Mouse (Mus musculus) layer of hippocampus, postnatal 36 days (tissue): ENCODE data around the gene Chchd3. TPM values are rescaled to one million over a fixed set of nuclear protein-coding genes. Genes with fewer than 3 reads are reported as not detected.

ENCODE experiments used
- DNase-seq, 2 experiments: peaks; one replicate each; pipeline ENCODE4 v3.0.0; 2022
- total RNA-seq, 2 experiments: library from RNA; stranded (reverse); gene quantifications; 2 replicates each; pipeline ENCODE4 v1.2.3; 2021

The Chchd3 gene
- total RNA-seq, 2 experiments from 2014 or later, result 90.7 to 104 TPM

DNA sequence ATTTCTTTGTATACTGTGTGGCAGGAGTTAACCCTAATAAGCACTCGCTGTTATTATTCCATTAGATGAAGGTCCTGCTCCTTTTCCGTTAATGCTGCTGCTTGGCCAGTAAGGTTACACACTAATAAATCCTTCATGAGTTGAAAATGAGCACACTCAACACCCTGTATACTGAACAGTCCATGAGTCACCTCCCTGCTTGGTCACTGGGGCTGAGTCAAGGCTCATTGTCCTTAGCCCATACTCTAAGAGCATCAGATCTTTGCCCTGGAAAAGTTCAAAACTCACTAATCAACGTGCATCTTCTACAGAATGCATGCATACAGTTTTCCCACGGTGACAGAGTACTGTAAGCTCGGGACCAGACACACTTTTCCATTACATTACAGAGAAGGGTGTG lies 124.5 kb downstream of the Chchd3 start:
- DNase-seq, result no peak

DNA sequence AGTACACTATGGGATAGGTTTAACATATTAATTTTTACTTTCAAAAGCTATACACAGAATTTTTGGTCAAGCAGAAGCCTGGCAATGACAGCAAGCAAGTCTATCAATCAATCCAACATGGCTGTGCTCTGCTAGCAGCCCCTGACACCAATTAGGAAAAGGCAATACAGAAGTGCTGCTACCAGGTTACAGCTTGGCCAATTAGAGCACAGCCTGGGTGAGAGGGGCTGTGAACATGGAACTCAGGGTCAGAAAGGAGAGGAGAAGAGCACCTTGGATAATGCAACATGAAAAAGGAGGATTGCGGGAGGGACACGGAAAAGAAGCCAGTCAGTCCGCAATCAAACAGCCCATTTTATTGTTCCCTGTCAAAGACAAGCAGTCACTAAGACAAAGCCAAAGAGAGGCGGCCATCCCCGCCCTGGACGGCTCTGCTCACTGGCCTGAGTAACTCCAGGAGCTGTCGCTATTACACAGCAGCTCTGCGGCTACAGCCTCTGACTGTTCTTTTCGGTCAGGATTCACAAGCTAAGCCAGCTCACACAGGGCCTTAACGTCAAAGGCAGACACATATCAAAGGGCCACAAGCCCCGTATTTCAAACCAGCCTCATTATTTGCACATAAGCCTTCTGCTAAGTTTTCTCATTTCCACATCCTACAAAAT lies 128.8 kb downstream of the Chchd3 start:
- no peak for DNase-seq

DNA sequence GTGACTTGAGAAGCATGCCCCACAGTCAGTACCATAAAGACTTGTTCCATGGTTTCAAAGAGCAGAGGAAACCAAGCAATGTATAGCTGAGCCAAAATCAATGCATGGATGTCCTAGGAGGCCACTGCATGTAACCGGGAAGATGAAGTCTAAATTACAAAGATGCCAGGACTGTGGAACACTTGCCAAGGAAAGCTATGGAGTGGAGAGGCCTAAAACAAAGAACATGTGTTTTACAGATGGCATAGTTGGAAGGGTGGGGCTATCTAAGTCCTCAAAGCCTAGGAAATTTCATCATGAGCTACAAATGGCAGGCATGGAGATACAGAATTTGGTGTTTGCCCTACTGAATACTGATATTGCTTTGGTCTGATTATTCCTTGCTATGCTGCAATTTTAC lies 137.7 kb downstream of the Chchd3 start:
- DNase-seq, result no peak

DNA sequence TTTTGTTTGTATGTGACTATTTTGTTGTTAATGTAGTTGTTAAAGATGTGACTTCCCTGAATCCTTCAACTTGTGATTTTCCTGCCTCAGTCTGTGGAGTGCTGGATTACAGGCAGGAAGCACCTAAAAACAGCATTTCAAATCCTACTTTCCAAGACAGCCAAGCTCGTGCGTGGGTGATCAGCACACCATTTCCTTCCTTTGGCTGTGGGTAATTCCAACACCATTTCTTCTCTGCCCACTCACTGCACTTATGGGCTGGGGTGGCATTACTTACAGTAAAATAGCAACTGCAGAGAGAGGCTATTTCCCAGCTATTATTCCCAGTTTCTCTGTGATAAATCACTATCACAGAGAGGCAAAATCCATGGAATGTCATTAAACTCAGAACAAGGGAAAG lies 140.0 kb downstream of the Chchd3 start:
- no peak for DNase-seq

DNA sequence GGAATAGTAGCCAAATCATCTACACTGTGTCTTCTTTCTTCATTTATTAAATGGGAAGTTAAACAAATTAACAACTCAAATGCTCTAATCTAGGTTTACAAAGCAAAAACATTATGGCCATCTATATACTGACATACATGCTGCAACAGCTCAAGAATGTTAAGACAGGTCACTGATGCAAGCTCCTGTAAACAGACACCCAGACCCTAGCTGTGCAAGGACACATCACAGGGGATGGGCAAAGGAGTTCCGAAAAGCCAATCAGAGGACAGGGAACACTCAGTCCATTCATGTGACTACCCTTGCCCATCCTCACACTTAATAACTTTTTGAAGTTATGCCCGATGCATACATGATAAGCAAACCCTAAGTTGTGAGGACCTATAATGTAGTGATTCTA lies 149.4 kb downstream of the Chchd3 start:
- no peak for DNase-seq

DNA sequence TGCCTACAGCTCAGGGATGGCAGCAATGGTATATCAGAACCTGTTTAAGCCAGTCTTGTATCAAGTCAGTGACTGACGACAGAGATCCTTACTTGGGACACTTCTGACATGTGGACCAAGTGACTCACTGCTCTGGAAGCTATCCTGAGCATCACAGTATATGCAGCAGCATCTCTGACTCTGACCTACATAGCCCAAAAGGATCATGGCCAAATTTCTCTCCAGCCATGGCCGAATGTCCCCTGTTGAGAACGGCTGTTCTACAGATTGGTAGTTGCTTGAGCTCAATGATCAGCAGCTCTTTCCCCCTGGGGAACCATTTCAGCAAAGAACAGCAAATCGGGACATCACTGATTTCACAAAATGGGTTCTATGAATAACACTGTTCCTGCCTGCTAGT lies 161.0 kb downstream of the Chchd3 start:
- DNase-seq, result no peak

DNA sequence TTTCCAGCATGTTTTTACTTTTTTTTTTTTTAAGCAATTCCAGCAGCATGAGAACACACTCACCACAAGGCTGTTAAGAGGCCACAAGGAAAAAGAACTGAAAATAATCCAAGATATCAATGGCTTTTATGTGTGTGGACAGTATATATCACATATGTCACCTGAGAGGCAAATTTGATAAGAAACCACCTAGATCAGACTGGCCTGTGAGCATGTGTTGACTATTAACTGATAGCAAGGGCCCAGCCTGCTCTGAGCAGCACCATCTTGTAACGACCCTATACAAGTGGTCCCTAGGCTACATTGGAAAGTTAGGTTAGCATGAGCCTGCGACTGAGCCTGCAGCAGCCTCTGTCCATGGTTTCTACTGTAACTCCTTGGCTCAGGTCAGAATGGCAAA lies 166.0 kb downstream of the Chchd3 start:
- no peak for DNase-seq

DNA sequence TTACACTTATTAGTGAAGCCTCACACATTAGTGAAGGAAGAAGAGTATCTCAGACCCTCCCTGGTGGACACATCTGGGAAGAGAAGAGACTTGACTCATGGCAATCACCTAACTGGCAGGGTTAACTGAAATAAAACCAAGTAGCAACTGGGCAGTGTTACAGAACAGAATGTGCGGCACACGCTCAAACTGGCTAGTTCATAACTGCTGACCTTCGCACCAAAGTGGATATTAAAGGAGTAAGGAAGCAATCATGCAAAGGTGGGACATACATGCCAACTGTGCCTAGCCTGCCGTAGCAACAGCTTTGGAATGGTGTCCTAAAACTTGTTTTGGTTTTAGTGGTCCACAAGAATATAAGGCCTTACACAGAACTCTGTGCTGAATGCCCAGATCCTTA lies 169.3 kb downstream of the Chchd3 start:
- DNase-seq, result no peak

DNA sequence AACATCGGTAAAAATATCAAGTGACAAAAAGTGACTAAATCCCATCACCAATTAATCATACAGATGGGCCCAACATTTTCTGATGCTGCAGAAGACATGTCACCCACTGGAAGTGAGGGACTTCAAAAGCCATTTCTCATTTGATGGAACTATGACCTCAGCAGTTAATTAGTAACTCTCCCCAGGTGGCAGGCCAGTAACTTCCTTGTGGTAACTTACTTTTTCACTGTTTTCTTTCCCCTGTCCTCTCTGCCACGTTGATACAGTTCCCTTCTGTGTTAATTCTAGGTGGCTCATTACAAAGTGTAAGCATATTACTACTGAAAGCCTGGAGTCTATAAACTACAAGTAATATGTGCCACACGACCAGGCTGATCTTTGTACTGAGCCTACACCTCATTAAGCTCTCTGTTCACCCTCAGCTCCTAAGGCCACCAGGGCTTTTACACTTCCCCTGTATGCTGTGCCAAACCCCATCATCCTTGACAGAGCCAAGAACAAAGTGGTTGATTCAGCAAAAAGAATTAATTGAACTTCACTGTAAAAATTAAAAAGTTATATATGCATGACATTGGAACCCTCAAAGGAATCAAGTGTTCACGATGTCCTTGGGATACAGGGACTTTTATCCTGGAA lies 171.0 kb downstream of the Chchd3 start:
- DNase-seq, result no peak

DNA sequence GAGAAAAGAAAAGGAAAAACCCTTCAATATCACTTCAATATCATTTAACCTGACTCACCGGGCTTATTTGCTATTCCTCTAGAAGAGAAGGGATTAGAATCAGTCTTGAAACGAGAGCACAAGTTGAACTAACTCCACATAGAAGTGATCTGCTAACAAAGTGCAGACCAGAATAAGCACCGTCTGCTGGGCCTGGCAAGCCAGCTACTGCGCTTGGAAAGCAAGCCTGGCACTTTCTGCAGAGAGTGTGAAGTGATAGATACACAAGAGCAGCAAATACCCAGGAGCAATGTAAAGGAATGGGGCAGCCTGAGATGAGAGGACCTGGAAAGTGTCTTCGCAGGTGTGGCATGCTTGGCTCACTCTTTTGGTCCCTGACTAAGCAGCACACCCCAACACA lies 181.5 kb downstream of the Chchd3 start:
- peak; percentile 43 to 64 for DNase-seq

DNA sequence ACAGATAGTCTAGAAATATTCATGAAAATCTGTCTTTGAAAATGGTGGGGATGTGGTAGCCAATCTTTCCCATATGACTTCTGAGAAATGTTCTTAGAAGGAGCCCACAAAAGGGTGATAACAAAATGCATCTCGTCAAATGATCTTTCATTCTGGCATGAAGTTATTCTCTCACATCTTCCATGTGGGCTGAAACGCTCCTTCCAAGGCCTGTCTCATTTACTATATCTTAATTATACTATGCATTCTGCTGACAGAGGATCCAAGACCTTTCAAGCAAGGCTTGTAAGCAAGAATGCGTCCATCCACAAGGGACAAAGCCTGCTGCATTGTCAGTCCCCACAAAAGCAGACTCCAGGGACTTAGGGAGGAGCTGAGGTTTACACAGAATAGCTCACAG lies 185.9 kb downstream of the Chchd3 start:
- no peak for DNase-seq

DNA sequence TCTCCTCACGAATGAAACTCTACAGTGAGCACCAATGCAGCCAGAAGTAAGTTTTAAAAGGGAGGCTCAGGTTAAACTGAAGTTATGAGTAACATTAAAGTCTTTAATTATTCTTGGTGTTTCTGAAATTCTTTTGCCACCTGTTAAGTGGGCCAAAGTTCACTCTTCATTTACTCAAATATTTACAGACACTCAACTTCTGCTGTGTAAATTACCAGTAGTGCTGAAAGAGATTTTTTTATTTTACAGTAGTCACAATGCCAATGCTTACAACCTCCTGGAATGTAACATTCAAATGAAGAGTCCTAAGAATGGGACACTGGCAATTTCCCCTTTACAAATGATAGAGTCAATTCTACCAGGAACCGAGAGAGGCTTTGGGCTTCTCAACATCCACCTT lies 187.3 kb downstream of the Chchd3 start:
- DNase-seq, result no peak

DNA sequence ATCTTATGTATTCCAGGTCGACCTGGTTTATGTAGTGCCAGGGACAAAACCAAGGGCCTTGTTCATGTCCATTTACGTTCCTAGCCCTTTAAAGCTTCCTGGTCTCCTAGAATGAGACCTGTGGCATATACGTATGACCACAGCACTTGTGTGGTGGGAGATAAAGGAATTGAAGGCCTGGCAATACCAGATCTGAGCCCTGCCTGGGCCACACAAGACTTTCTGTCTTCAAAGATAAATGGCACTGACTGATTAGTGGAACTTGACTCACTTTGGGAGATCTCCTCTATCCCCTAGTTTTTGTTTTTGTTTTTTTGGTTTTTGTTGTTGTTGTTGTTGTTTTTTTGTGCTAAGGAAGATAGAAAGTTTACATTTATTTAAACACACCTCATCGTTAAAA lies 209.1 kb downstream of the Chchd3 start:
- DNase-seq, result no peak

DNA sequence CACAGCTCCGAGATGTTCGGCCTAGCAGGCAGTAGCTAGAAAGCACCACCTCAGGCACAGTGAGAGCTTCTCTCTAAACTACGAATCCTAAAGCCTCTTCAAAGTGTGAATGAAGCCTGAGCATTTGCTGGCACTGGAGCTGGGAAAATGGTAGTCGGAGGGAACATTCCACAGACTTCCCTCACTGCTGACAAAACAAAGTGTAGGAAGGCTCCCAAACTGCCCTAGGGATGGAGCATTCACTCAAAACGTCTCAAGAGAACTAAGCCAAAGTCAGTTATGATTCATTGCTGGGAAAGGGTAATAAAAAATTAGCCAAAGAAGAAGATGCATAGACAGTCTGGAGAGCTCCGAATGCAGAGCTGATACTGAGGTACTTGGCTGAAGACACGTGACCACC lies 211.1 kb downstream of the Chchd3 start:
- DNase-seq, result no peak

DNA sequence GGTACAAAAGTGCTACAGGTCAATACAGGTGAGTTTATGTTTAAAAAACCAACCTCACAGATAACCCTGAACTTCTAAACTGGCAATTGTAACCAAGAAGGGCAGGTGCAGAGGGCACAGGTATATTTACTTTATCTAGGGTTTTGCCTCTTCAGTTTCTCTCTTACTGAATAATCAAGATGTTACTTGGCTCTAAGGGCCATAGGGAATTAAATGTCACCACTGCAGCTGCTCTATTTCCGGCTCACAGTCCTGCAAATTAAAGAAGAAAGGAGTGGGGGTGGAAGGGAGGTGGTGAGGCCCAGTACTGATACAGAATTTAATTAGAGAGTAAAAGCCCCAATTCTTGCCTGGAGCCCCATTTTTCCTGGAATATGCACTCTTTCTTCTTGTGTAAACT lies 214.6 kb downstream of the Chchd3 start:
- DNase-seq, result no peak

DNA sequence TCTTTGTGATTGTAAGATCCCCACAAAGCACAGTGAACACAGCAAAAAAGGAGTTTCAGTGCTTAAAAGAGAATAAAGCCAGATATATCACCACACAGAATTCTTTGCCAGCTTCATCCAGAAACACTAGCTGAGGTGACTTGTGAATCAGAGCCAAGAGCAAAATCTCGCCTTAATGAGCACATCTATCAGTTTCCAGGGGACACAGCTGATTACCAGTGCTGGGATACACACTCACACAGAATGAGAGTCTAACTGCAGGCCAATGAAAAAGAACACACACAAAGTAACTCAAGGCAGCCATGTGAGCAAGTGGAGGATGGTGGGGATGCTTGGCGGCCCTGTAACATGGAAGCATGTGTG lies 222.1 kb downstream of the Chchd3 start:
- no peak for DNase-seq

DNA sequence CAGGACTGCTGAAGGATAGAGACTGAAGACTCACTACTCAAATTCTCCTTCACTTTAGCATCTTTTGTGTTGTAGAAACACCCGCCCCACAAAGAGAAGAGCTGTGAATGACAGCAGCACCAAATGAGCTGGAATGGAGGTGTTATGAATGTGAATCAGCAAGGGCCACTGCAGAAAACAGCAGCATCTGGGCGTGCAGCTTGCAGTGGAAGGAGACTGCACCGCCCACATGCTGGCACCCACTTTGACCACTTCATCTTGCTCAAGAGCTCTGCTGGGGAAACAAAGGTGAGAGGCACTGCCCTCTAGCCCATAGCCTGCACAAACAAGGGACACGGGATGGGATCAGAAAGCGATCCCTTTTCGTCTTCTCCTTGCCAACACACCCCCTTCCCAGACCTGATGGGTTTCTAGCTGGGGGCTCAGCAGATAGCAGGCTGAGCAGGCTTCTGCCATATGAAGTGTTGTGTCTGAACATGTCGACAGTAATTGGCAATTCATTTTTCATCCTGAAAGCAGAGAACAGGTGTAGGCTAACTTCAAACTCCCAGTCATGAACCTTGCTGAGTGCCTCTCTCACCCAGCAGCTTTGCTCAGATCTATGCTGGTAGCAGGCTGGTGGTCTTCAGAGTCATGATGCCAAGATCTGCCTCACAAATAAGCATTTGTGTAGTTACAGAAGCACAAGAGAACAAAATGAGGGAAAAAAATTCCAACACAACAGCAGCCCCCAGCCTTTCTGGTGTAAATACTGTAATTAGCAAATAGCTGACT lies 222.7 kb downstream of the Chchd3 start:
- DNase-seq, result no peak

DNA sequence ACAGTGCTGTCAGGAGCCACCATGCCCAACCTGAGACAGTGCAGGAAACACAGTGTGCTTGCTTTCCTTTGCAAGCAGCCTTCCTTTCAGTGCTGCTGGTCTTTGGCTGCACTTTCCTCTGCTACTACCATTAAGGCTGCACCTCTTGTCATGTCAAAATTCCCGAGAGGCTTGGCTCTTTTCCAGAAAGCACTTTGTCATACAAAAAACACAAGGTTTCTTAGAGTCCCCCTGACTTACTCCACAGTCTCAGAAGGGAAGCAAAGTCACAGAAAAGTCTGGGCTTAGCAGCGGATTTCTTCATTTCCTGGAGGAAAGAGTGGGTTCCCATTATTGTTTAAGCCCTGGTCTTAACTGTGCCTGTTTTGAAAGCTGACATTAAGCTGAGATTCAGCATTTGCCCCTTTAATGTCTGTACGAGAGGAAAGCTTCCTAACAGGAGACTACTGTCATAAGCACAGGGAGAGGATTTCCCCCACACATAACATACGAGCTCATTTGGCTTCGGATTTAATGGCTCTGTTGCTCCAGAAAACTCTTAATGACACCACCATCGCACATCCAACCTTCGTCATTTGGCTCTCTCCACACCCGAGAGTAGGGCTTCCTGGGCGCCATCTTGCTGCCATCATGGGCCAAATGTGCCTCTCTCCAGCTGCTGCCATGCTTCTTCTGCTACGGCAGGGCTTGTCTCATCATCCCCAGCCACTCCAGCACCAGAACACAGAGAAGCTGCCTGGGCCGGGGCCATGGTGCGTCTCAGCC lies 236.0 kb downstream of the Chchd3 start:
- DNase-seq, result no peak

DNA sequence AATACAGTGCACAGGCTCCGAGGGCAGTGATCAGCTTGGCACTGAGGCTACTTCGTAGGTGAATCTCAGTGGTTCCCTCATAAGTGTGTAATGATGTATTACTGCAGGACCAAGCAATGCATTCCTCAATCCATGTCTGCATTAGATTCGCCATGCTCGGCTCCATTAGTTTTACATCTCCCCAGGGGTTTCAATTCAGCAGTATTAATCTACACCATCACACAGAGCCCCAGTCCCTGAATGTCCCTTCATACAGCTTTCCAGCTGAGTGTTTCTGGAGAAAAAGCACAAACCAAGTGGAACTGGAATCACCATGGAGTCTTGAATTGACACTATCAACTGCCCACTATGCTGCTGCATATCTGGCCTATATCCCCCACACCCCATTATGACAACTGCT lies 241.1 kb downstream of the Chchd3 start:
- DNase-seq, result no peak

DNA sequence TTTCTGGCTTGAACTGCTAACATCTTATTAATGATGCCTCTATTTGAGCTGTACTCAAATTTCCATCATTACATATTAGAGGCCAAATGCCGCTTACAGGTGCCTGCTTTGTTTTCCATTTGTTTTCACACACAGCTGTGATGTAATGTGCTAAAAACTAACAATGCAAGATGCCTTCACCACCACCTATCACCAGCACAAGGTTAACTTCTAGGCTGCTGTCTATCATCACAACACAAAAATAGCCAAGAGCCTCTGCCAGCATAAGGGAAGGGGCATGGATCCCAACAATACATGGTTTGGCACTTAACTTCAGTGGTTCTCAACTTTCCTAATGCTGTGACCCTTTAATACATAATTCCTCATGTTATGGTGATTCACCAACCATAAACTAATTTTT lies 251.3 kb downstream of the Chchd3 start:
- no peak for DNase-seq

DNA sequence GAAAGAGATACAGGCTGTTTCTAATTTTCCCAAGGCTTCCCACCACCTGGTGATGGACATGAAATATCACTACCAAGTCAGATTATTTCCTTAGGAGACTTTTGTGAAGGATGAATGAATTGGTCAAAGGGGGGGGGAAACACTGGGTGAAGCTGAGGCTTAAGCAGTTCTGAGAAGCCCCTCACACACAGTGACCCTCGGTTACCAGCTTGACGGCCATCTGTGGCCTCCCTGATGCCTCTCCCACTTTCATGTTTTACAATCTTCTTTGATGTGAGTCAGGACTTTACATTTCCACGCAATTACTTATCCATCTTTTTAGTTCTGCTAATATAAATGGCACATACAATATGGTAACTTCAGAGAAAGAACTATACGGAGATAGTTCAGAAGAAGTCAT lies 252.3 kb downstream of the Chchd3 start:
- no peak for DNase-seq

DNA sequence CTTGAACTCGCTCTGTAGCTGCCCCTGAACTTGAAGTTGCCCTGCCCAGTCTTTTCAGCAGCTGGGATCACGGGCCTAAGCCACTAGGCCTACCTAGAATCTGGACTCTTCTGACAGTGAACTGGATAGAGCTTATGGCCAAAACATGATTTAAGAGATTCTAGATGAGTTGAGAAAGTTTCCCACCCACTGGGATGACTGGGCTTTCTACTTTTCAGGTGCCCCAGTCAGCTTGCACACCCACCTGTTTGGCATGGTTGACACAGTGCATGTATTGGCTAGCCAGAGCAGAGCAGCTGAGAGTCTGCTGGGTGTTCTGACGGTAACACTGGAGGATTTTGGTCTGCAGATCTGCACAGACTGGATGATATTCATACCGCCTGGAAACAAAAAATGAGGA lies 256.4 kb downstream of the Chchd3 start:
- DNase-seq, result no peak

DNA sequence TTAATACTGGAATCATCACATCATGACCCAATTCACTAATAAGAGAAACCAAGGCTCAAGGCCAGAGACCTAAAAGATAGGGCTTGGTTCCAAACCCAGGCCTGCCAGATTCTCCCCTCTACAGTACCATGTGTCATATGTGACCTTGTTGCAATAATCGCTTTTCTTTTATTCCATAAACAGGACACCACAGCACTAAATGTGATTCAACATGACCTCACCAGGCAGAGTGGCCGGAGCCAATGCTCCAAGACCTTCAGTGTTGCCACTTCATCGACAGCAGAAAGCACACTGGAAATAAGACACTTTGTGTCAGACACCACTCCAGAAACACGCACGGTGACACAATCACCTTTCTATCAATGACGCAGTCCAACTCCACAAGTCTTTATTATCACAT lies 258.3 kb downstream of the Chchd3 start:
- DNase-seq, result no peak
